Mouse (Mus musculus): ENCODE measurements around the gene Gas1. TPM values are rescaled to one million over a fixed set of nuclear protein-coding genes. Genes with fewer than 3 reads are reported as not detected.

Gene Gas1
- 17.0 and 19.1 TPM in 2 replicates for polyA plus RNA-seq (2015; fragmentation: Nextera tagmentation; extraction: Ambion mirVana)

GRCm38 (mm10) chr13:60177106-60177796 lies at the start of gene Gas1:
Gene Gas1 (minus strand): TSS chr13:60177365.
- WGBS, result under 1% methylated on average over 59 of the region's 59 CpGs
- peak; percentile 87 for ATAC-seq (ENCODE audit: low FRiP score)
- Histone ChIP-seq H3K4me2 (peak within 1 kb of the TSS; percentile 92), H3K9ac (peak within 1 kb of the TSS; percentile 92), H3K4me3 (peak within 1 kb of the TSS; percentile 79), H3K27ac (peak within 1 kb of the TSS; percentile 95), H3K4me1 (replicated peaks) (peaks cover 40% of the 10 kb centered on the region), H3K36me3 (no peaks in the 10 kb centered on the region), H3K27me3 (no peaks in the 10 kb centered on the region), H3K9me3 (no peaks in the 10 kb centered on the region)

GRCm38 (mm10) chr13:60226251-60226836 lies 49.2 kb upstream of the Gas1 start:
- Histone ChIP-seq H3K4me3 (no peak overlapping the region), H3K9me3 (no peaks in the 10 kb centered on the region), H3K36me3 (no peaks in the 10 kb centered on the region), H3K27me3 (no peaks in the 10 kb centered on the region), H3K27ac (0 out of 2 replicates have a peak overlapping the region, but pooled peaks have one; percentile 23), H3K4me1 (replicated peaks) (peaks cover 17% of the 10 kb centered on the region), H3K9ac (no peak overlapping the region), H3K4me2 (peak overlapping the region; percentile 15; the same call in 1 of the 2 replicates)
- 15% methylated on average over 9 of the region's 9 CpGs for WGBS
- ATAC-seq (ENCODE audit: low FRiP score), result peak; percentile 43; the same call in 1 of the 2 replicates

- H3K36me3 ChIP-seq, result no peaks in the 10 kb centered on the region
- no peaks in the 10 kb centered on the region for H3K9me3 ChIP-seq
- whole genome bisulfite sequencing, result 74% methylated on average over 1 of the region's 1 CpGs
- no peak overlapping the region for H3K4me3 ChIP-seq
- H3K4me2 ChIP-seq, result no peak overlapping the region
- H3K27me3 ChIP-seq, result no peaks in the 10 kb centered on the region
- H3K27ac ChIP-seq, result 0 out of 2 replicates have a peak overlapping the region, but pooled peaks have one; percentile 23
- H3K4me1 ChIP-seq (replicated peaks), result peaks cover 17% of the 10 kb centered on the region
- ATAC-seq (ENCODE audit: low FRiP score), result no peak
- H3K9ac ChIP-seq, result no peak overlapping the region
Measured at GRCm38 (mm10) chr13:60225736-60226135, 48.6 kb upstream of the Gas1 start.

GRCm38 (mm10) chr13:60225276-60225675 lies 48.1 kb upstream of the Gas1 start:
- H3K4me1 ChIP-seq (replicated peaks), result peaks cover 17% of the 10 kb centered on the region
- H3K27ac ChIP-seq, result no peak overlapping the region
- no peaks in the 10 kb centered on the region for H3K9me3 ChIP-seq
- no peak overlapping the region for H3K4me2 ChIP-seq
- H3K4me3 ChIP-seq, result no peak overlapping the region
- ATAC-seq (ENCODE audit: low FRiP score), result no peak
- 93% methylated on average over 5 of the region's 5 CpGs for WGBS
- H3K9ac ChIP-seq, result no peak overlapping the region
- no peaks in the 10 kb centered on the region for H3K36me3 ChIP-seq
- no peaks in the 10 kb centered on the region for H3K27me3 ChIP-seq

GRCm38 (mm10) chr13:60223797-60224196 lies 46.6 kb upstream of the Gas1 start:
- Histone ChIP-seq H3K4me2 (no peak overlapping the region), H3K36me3 (no peaks in the 10 kb centered on the region), H3K9me3 (no peaks in the 10 kb centered on the region), H3K4me3 (no peak overlapping the region), H3K27me3 (no peaks in the 10 kb centered on the region), H3K9ac (no peak overlapping the region), H3K27ac (no peak overlapping the region), H3K4me1 (replicated peaks) (peaks cover 17% of the 10 kb centered on the region)
- WGBS, result 70% methylated on average over 2 of the region's 2 CpGs
- no peak for ATAC-seq (ENCODE audit: low FRiP score)

GRCm38 (mm10) chr13:60222336-60222735 lies 45.2 kb upstream of the Gas1 start:
- H3K27me3 ChIP-seq, result no peaks in the 10 kb centered on the region
- 88% methylated on average over 11 of the region's 11 CpGs for WGBS
- no peak for ATAC-seq (ENCODE audit: low FRiP score)

GRCm38 (mm10) chr13:60213896-60214295 lies 36.7 kb upstream of the Gas1 start:
- H3K4me2 ChIP-seq, result no peak overlapping the region
- H3K9ac ChIP-seq, result no peak overlapping the region
- no peaks in the 10 kb centered on the region for H3K27me3 ChIP-seq
- ATAC-seq (ENCODE audit: low FRiP score), result no peak
- no peaks in the 10 kb centered on the region for H3K9me3 ChIP-seq
- H3K36me3 ChIP-seq, result no peaks in the 10 kb centered on the region
- no peak overlapping the region for H3K4me3 ChIP-seq
- H3K27ac ChIP-seq, result no peak overlapping the region
- WGBS, result 92% methylated on average over 7 of the region's 7 CpGs
- H3K4me1 ChIP-seq (replicated peaks), result no peaks in the 10 kb centered on the region

More at GRCm38 (mm10) chr13:60222336-60222735, 45.2 kb upstream of the Gas1 start:
- no peaks in the 10 kb centered on the region for H3K9me3 ChIP-seq
- no peak overlapping the region for H3K9ac ChIP-seq
- H3K27ac ChIP-seq, result no peak overlapping the region
- peaks cover 17% of the 10 kb centered on the region for H3K4me1 ChIP-seq (replicated peaks)
- no peaks in the 10 kb centered on the region for H3K36me3 ChIP-seq
- no peak overlapping the region for H3K4me3 ChIP-seq
- H3K4me2 ChIP-seq, result no peak overlapping the region

- WGBS, result 93% methylated on average over 6 of the region's 6 CpGs
- no peaks in the 10 kb centered on the region for H3K4me1 ChIP-seq (replicated peaks)
- no peak for ATAC-seq (ENCODE audit: low FRiP score)
Measured at GRCm38 (mm10) chr13:60207135-60207601, 30.0 kb upstream of the Gas1 start.

GRCm38 (mm10) chr13:60204746-60205145 lies 27.6 kb upstream of the Gas1 start:
- Histone ChIP-seq H3K4me1 (replicated peaks) (no peaks in the 10 kb centered on the region), H3K4me2 (no peak overlapping the region), H3K36me3 (no peaks in the 10 kb centered on the region), H3K27ac (no peak overlapping the region), H3K4me3 (no peak overlapping the region), H3K9me3 (no peaks in the 10 kb centered on the region), H3K27me3 (no peaks in the 10 kb centered on the region), H3K9ac (no peak overlapping the region)
- no peak for ATAC-seq (ENCODE audit: low FRiP score)
- WGBS, result 90% methylated on average over 6 of the region's 6 CpGs

More at GRCm38 (mm10) chr13:60207135-60207601, 30.0 kb upstream of the Gas1 start:
- H3K27me3 ChIP-seq, result no peaks in the 10 kb centered on the region
- no peak overlapping the region for H3K4me2 ChIP-seq
- no peak overlapping the region for H3K9ac ChIP-seq
- H3K4me3 ChIP-seq, result no peak overlapping the region
- no peaks in the 10 kb centered on the region for H3K36me3 ChIP-seq
- no peak overlapping the region for H3K27ac ChIP-seq
- H3K9me3 ChIP-seq, result no peaks in the 10 kb centered on the region

- H3K36me3 ChIP-seq, result no peaks in the 10 kb centered on the region
- no peak overlapping the region for H3K4me3 ChIP-seq
- no peaks in the 10 kb centered on the region for H3K4me1 ChIP-seq (replicated peaks)
- H3K27ac ChIP-seq, result no peak overlapping the region
- ATAC-seq (ENCODE audit: low FRiP score), result no peak
- 61% methylated on average over 6 of the region's 6 CpGs for WGBS
- no peak overlapping the region for H3K4me2 ChIP-seq
- H3K9me3 ChIP-seq, result no peaks in the 10 kb centered on the region
- H3K9ac ChIP-seq, result no peak overlapping the region
- H3K27me3 ChIP-seq, result no peaks in the 10 kb centered on the region
Measured at GRCm38 (mm10) chr13:60193273-60193672, 16.1 kb upstream of the Gas1 start.

GRCm38 (mm10) chr13:60189923-60190322 lies 12.8 kb upstream of the Gas1 start:
- H3K9me3 ChIP-seq, result no peaks in the 10 kb centered on the region
- WGBS, result 82% methylated on average over 10 of the region's 10 CpGs
- ATAC-seq (ENCODE audit: low FRiP score), result no peak
- no peak overlapping the region for H3K4me2 ChIP-seq
- no peak overlapping the region for H3K27ac ChIP-seq
- no peaks in the 10 kb centered on the region for H3K36me3 ChIP-seq
- no peaks in the 10 kb centered on the region for H3K27me3 ChIP-seq
- no peaks in the 10 kb centered on the region for H3K4me1 ChIP-seq (replicated peaks)
- H3K4me3 ChIP-seq, result no peak overlapping the region
- no peak overlapping the region for H3K9ac ChIP-seq

- no peak overlapping the region for H3K4me3 ChIP-seq
- no peaks in the 10 kb centered on the region for H3K9me3 ChIP-seq
- H3K36me3 ChIP-seq, result no peaks in the 10 kb centered on the region
- no peak for ATAC-seq (ENCODE audit: low FRiP score)
- H3K4me2 ChIP-seq, result no peak overlapping the region
- H3K27me3 ChIP-seq, result no peaks in the 10 kb centered on the region
- no peak overlapping the region for H3K9ac ChIP-seq
- 86% methylated on average over 8 of the region's 8 CpGs for WGBS
- H3K4me1 ChIP-seq (replicated peaks), result no peaks in the 10 kb centered on the region
- H3K27ac ChIP-seq, result no peak overlapping the region
Measured at GRCm38 (mm10) chr13:60188952-60189351, 11.8 kb upstream of the Gas1 start.

All from hindbrain, embryonic 13.5 days (tissue).